Mouse (Mus musculus): ENCODE measurements at regions not wholly inside any gene's neighbourhood (a gene's known extent, or its start where the extent isn't known, plus 50 kb on each side); places are given as distances from the start of the nearest gene placed in this dataset.

DNA sequence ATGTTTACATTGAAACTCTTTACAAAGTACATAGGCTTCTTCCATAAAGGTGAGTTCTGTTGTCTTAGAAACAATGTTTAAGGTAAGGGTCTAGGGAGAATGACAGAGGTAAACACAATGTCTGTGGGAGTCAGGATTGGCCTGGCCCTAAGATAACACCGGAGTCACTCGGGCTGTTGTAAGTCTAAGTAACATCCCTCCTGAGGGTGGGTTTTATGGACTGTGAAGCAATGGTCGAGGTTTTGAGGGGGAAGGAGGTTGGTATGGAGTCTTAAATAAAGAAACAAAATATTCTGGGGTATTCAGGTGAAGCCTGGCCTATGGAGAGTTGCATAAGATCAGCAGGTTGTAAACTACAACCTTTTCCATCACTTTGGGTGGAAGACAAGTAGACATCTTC, 101.5 kb downstream of the Qrsl1 start:
- DNase-seq: no peak

GRCm38 (mm10) chr10:43815291-43815690, 86.3 kb downstream of the Qrsl1 start:
- DNase-seq: no peak

DNA sequence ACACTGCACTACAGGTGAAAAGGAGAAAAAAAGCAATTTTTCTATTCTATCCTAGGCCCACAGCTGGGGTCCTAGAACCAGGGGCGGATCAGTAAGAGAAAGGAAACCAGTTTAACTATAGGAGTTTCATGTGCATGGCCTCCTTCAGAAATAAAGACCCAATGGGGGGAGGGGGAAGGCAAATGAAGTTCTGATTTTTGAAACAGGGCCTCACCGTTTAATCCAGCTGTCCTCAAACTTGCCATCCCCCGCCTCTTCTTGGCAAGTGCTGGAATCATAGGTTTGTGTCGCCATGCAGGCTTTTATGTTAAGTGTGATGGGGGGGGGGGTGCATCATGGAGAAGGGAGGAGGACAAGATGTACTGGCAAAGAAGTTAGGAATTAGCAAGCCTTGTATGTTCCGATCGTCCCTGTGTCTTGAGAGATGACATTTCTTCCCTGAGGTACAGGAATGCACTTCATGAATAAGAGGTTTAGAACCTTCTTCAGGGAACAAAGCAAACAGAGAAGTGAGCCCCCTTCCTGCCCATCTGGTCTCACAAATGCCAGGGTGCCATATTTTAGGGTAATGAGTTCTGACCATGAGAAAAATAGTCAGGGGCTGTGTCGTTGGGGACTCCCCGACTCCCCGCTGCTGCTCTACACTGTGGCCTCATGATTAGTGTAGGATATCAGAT, 83.9 kb downstream of the Qrsl1 start:
- DNase-seq: no peak

DNA sequence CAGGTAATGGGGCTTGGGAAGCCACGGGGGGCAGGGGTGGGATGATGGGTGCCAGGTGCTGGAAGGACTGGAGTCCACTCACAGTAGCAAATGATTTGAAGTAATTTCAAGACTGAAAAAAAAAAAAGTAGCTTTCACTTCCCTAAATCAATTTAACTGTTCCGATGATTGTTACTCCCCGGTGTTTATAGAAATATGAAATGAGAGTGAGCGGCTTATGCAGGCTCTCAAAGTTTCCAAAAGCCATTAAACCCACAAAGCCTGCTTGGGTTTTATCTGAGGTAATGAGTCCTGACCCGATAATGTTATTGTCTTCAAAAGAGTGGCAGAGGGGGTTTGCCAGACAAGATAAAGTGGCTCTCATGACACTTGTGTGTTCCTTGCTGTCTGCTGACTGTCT, 82.9 kb downstream of the Qrsl1 start:
- no peak for DNase-seq

DNA sequence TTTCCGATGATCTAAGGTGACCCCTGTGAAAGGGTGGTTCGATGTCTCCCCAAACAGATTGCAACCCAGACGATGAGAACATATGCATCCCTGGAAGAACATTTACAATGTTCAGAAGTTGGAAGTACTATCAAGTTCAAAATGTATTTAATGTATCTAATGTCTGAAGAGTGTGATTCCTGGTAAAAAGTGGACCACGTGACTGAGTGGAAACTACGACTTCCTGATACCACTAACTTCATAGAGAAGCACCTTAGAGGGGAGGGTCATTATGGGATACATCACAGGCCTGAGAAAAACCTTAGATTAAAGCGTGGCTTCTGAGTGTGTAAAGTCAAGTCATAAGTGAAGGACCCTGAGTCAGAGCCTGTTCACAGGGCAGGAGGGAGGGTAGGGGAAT, 82.1 kb downstream of the Qrsl1 start:
- DNase-seq: no peak

GRCm38 (mm10) chr10:43822615-43823014, 78.9 kb downstream of the Qrsl1 start:
- no peak for DNase-seq

GRCm38 (mm10) chr10:43824009-43824408, 77.5 kb downstream of the Qrsl1 start:
- no peak for DNase-seq

Measured in kidney, adult 18-20 months (tissue).